Mouse (Mus musculus): ENCODE results near the gene Calcrl. TPM values are rescaled to one million over a fixed set of nuclear protein-coding genes. Genes with fewer than 3 reads are reported as not detected.

Calcrl gene
- total RNA-seq (2021), result 1 to 10 TPM; 9.0 to 9.1 TPM

- DNase-seq (ENCODE audit: extremely low spot score in 1 of 2, low spot score in 1 of 2), result peak; percentile 23 to 28
Measured at GRCm38 (mm10) chr2:84425138-84425537, at the start of gene Calcrl. TSS of gene Calcrl (minus strand) at chr2:84425411.

- no peak for DNase-seq (ENCODE audit: extremely low spot score in 1 of 2, low spot score in 1 of 2)
Measured at GRCm38 (mm10) chr2:84474651-84475050, 49.4 kb upstream of the Calcrl start.

- no peak for DNase-seq (ENCODE audit: extremely low spot score in 1 of 2, low spot score in 1 of 2)
Measured at GRCm38 (mm10) chr2:84473941-84474530, 48.8 kb upstream of the Calcrl start.

GRCm38 (mm10) chr2:84467391-84467790 lies 42.2 kb upstream of the Calcrl start:
- DNase-seq (ENCODE audit: extremely low spot score in 1 of 2, low spot score in 1 of 2), result no peak

- no peak for DNase-seq (ENCODE audit: extremely low spot score in 1 of 2, low spot score in 1 of 2)
Measured at GRCm38 (mm10) chr2:84464956-84465355, 39.7 kb upstream of the Calcrl start.

- no peak for DNase-seq (ENCODE audit: extremely low spot score in 1 of 2, low spot score in 1 of 2)
Measured at GRCm38 (mm10) chr2:84462411-84462810, 37.2 kb upstream of the Calcrl start.

GRCm38 (mm10) chr2:84459651-84460177 lies 34.5 kb upstream of the Calcrl start:
- no peak for DNase-seq (ENCODE audit: extremely low spot score in 1 of 2, low spot score in 1 of 2)

GRCm38 (mm10) chr2:84457221-84457620 lies 32.0 kb upstream of the Calcrl start:
- DNase-seq (ENCODE audit: extremely low spot score in 1 of 2, low spot score in 1 of 2), result no peak

- DNase-seq (ENCODE audit: extremely low spot score in 1 of 2, low spot score in 1 of 2), result peak in 1 of 2 experiments; percentile 21
Measured at GRCm38 (mm10) chr2:84455236-84455799, 30.1 kb upstream of the Calcrl start.

GRCm38 (mm10) chr2:84454551-84455235 lies 29.5 kb upstream of the Calcrl start:
- DNase-seq (ENCODE audit: extremely low spot score in 1 of 2, low spot score in 1 of 2), result peak in 1 of 2 experiments; percentile 5

GRCm38 (mm10) chr2:84454051-84454450 lies 28.8 kb upstream of the Calcrl start:
- no peak for DNase-seq (ENCODE audit: extremely low spot score in 1 of 2, low spot score in 1 of 2)

GRCm38 (mm10) chr2:84445499-84445898 lies 20.3 kb upstream of the Calcrl start:
- DNase-seq (ENCODE audit: extremely low spot score in 1 of 2, low spot score in 1 of 2), result no peak

- DNase-seq (ENCODE audit: extremely low spot score in 1 of 2, low spot score in 1 of 2), result no peak
Measured at GRCm38 (mm10) chr2:84441940-84442339, 16.7 kb upstream of the Calcrl start.

- no peak for DNase-seq (ENCODE audit: extremely low spot score in 1 of 2, low spot score in 1 of 2)
Measured at GRCm38 (mm10) chr2:84429724-84430123, 4.5 kb upstream of the Calcrl start.

- no peak for DNase-seq (ENCODE audit: extremely low spot score in 1 of 2, low spot score in 1 of 2)
Measured at GRCm38 (mm10) chr2:84428836-84429235, 3.6 kb upstream of the Calcrl start.

GRCm38 (mm10) chr2:84426531-84426930 lies 1.3 kb upstream of the Calcrl start:
- DNase-seq (ENCODE audit: extremely low spot score in 1 of 2, low spot score in 1 of 2), result no peak

GRCm38 (mm10) chr2:84416501-84416900 lies 8.7 kb downstream of the Calcrl start:
- DNase-seq (ENCODE audit: extremely low spot score in 1 of 2, low spot score in 1 of 2), result no peak

- no peak for DNase-seq (ENCODE audit: extremely low spot score in 1 of 2, low spot score in 1 of 2)
Measured at GRCm38 (mm10) chr2:84409796-84410592, 15.2 kb downstream of the Calcrl start.

GRCm38 (mm10) chr2:84404834-84405233 lies 20.4 kb downstream of the Calcrl start:
- DNase-seq (ENCODE audit: extremely low spot score in 1 of 2, low spot score in 1 of 2), result no peak

- DNase-seq (ENCODE audit: extremely low spot score in 1 of 2, low spot score in 1 of 2), result no peak
Measured at GRCm38 (mm10) chr2:84402713-84403112, 22.5 kb downstream of the Calcrl start.

- DNase-seq (ENCODE audit: extremely low spot score in 1 of 2, low spot score in 1 of 2), result no peak
Measured at GRCm38 (mm10) chr2:84396557-84396956, 28.7 kb downstream of the Calcrl start.

All from layer of hippocampus, postnatal 25 days (tissue).